Mouse (Mus musculus): ENCODE data around the gene Gria2.

The Gria2 gene

DNA sequence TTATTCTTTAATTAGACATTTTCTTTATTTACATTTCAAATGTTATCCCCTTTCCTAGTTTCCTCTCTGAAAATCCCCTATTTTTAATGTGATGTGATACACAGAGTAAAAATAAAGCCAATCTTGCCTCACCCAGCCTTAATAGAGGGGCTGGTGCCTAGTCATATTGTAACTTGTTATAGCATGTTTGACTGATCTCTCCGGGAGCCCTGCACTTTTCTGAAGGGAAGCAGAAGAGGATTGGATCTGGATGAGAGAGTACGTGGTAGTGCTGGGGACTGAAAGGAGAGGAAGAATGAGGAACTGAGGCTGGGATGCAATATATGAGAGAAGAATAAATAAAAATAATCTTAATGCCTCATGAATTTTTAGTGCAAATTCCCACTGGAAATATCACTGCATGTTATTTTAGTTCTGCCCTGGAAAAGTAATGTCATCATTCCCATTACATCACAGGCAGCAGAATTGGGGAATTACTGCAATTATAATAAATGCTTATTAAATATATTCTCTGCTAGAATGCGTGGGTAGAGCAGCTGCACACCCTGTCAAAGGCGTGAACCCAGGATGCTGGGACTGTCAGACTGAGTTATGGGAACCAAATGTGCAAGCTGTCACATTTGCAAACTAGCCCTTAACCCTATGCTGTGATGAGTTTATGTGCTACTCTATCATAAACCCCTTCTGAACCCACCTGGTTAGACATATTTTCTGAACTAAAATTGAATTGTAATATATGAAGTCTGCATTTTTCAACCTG, 28.4 kb downstream of the Gria2 start:
- DNase-seq: peak; percentile 34

DNA sequence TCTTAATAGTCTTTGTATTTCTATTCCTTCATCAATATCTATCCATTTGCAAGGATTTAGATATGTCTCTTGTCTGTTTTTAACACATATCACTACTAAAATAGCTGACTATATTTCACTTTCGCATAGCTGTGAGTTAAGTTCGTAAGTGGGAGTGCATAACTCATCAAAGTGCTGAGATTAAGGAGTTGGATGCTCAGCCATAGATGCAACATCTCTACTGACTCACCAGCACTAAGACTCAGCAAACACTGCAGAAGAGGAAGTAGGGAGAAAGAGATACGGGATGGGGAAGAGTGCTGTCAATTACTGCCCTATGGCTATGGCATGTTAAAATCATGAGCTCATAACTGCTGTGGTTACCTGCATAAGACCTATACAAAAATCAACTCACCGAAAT, 29.4 kb downstream of the Gria2 start:
- DNase-seq: no peak

DNA sequence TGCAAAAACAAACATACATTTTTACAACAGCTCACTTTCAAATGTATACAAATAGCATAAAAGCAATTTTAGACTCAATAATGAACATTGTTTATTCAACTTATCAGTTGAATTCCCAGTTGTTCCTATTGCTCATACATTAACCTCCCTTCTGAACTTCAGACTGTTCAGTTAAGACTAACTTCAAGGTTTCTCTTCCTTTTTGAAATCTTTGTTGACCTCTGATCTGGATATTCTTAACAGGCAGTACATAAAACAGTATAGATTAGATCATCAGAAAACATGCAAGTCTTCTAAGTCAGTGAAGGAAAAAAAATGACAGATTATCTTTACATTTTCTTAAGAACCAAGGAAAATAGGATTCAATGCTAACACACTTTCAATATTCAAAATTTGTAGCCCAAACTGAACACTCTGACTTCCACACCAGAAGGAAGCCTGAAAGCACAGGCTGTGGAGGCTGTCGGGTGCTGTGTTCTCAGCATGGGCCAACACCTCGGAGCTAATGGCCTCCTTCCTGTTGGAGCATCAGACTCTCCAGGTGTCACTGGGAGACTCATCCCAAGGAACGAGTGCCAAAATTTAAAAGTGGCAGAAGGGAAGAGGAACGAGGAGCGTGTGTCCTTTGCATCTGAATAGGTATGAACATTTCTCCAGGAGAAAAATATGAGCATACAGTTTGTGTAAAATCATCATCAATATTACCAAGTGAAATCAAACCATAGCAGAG, 33.0 kb downstream of the Gria2 start:
- DNase-seq: no peak

GRCm38 (mm10) chr3:80758955-80759354, 43.7 kb downstream of the Gria2 start:
- DNase-seq: no peak

GRCm38 (mm10) chr3:80758363-80758762, 44.3 kb downstream of the Gria2 start:
- DNase-seq: no peak

- DNase-seq: no peak
These were observed 51.8 kb downstream of the Gria2 start for GRCm38 (mm10) chr3:80750786-80751185.

- DNase-seq: peak; percentile 80
These were observed 77.4 kb downstream of the Gria2 start for GRCm38 (mm10) chr3:80725205-80725604.

DNA sequence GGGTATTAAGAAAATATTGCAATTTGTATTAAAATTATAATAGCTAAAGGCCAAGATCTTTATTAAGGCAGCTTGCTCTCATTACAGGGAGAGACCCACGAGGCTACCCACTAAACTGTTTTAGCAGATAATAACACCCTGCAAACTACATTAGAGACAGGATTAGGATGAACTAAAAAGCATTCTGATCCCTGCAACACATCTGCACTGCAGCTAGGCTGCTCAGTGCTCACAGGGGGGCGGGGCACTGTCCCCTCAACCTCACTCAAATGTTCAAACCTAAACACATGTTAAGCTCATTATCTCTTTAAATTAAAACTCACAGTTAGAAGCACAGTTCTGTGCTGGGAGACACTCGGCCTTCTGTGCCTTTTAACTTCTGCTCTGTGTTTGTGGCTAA, 89.5 kb downstream of the Gria2 start:
- DNase-seq: no peak

GRCm38 (mm10) chr3:80708992-80709391, 93.6 kb downstream of the Gria2 start:
- no peak for DNase-seq

DNA sequence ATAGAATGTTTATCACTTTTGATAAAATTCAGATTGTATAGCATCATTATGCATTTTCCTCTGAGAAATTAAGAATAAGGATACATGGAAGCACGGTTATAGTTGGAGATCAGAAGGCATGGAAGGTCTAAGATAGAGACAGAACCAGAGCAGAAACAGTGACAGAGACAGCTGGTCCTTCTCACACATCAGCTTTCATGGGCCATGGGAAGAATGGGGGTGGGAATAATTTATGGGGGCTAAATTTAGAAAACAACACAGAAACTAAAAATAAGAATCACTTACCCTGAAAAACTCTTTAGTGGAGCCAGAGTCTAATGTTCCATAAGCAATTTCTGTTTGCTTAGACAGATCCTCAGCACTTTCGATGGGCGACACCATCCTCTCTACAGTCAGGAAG, 100.5 kb downstream of the Gria2 start:
- no peak for DNase-seq

DNA sequence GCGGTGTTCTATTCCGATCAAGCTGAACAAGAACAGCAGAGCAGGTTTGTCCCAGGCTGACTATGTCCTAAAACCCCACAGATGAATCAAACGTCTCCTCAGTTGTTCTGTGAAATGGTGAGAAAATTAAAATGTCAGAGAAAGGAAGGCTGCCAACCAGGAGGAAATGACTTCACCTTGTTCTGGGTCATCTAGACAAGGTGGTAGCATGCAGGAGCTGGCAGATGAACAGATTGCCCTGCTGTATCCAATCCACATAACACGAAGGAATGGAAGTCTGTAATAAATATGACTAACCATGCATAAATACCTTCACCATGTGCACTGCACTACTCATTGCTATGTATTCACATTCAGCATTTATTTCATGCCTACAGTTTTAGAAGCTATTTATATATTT, 105.1 kb downstream of the Gria2 start:
- no peak for DNase-seq

- DNase-seq: no peak
These were observed 107.7 kb downstream of the Gria2 start for GRCm38 (mm10) chr3:80694965-80695364.

- no peak for DNase-seq
These were observed 137.5 kb downstream of the Gria2 start for GRCm38 (mm10) chr3:80665105-80665504.

GRCm38 (mm10) chr3:80663293-80663692, 139.3 kb downstream of the Gria2 start:
- DNase-seq: no peak

GRCm38 (mm10) chr3:80661838-80662237, 140.8 kb downstream of the Gria2 start:
- peak; percentile 65 for DNase-seq

DNA sequence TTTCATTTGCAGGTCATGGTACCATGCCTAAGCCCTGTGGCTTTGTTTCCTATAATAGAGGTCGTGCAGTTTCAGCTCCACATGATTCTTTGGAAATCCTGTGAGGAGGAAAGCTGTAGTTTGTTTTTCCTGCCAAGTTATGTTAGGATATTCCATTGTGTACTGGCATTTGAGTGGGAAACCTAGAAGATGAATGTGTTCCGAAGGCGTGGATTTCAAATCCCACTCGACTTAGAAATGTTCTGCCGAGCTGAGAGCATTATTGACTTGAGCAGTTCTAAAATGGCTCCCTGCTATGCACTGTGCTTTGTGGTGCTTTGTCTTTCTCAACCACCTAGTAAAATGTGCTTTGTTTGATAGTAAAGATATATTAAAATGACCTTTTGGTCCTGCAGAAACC, 150.4 kb downstream of the Gria2 start:
- DNase-seq: no peak
